Mouse (Mus musculus): ENCODE results near the gene Gm20388. TPM values are rescaled to one million over a fixed set of nuclear protein-coding genes. Genes with fewer than 3 reads are reported as not detected.
A peak's percentile ranks its signal among the peaks of the same experiment; 100 is the strongest.

Gene Gm20388
- total RNA-seq, 1 experiment, result 27.0 TPM

- H3K9me3 ChIP-seq (ENCODE audit: control insufficient read depth, insufficient read depth, low read depth, low read length), result no peaks in the 10 kb centered on the region
- no peak overlapping the region for H3K4me3 ChIP-seq (ENCODE audit: insufficient read depth in 1 of 2, low read depth in 1 of 2, low read length in 2 of 2, poor library complexity in 1 of 2, severe bottlenecking in 1 of 2)
- in situ Hi-C loops (cut with MboI; ENCODE audit: low sequenced_read_pairs in 2 of 2, unreplicated experiment in 2 of 2), result no loop called here
- no peak overlapping the region for H3K9ac ChIP-seq (ENCODE audit: insufficient read depth, low read depth, low read length, poor library complexity, severe bottlenecking)
- H3K36me3 ChIP-seq (ENCODE audit: control insufficient read depth, insufficient read depth, low read length, poor library complexity, severe bottlenecking), result no peaks in the 10 kb centered on the region
- no peak overlapping the region for H3K27ac ChIP-seq (ENCODE audit: insufficient read depth, low read depth, low read length, poor library complexity, severe bottlenecking)
- no peak for DNase-seq (ENCODE audit: low read depth, low spot score)
- no peaks in the 10 kb centered on the region for H3K4me1 ChIP-seq (ENCODE audit: control insufficient read depth in 2 of 2, insufficient read depth in 2 of 2, low read length in 2 of 2, poor library complexity in 1 of 2)
- TF ChIP-seq ZC3H11A (IDR thresholded peaks at IDR 0.05; ENCODE audit: borderline replicate concordance, low read depth, low read length) (no peak), CHD2 (IDR thresholded peaks at IDR 0.05; ENCODE audit: low read depth, low read length) (no peak), MAFK (IDR thresholded peaks at IDR 0.05; ENCODE audit: insufficient read depth, low read depth, low read length) (no peak), ZNF384 (IDR thresholded peaks at IDR 0.05; ENCODE audit: low read depth, low read length) (no peak), HCFC1 (IDR thresholded peaks at IDR 0.05; ENCODE audit: borderline replicate concordance, insufficient read depth, low read length) (no peak)
These were observed 4170.1 kb downstream of the Gm20388 start for GRCm38 (mm10) chr8:124080467-124081326.

- in situ Hi-C loops (cut with MboI; ENCODE audit: low sequenced_read_pairs in 2 of 2, unreplicated experiment in 2 of 2), result no loop called here
- no peak overlapping the region for H3K27ac ChIP-seq (ENCODE audit: insufficient read depth, low read depth, low read length, poor library complexity, severe bottlenecking)
- no peak for DNase-seq (ENCODE audit: low read depth, low spot score)
- peaks cover 2 to 5% of the 10 kb centered on the region in 2 experiments; a peak in 3 of 4 replicates for H3K4me1 ChIP-seq (ENCODE audit: control insufficient read depth in 2 of 2, insufficient read depth in 2 of 2, low read length in 2 of 2, poor library complexity in 1 of 2)
- H3K9ac ChIP-seq (ENCODE audit: insufficient read depth, low read depth, low read length, poor library complexity, severe bottlenecking), result no peak overlapping the region
- H3K36me3 ChIP-seq (ENCODE audit: control insufficient read depth, insufficient read depth, low read length, poor library complexity, severe bottlenecking), result no peaks in the 10 kb centered on the region
- no peak overlapping the region for H3K4me3 ChIP-seq (ENCODE audit: insufficient read depth in 1 of 2, low read depth in 1 of 2, low read length in 2 of 2, poor library complexity in 1 of 2, severe bottlenecking in 1 of 2)
- no peaks in the 10 kb centered on the region for H3K9me3 ChIP-seq (ENCODE audit: control insufficient read depth, insufficient read depth, low read depth, low read length)
- TF ChIP-seq ZC3H11A (IDR thresholded peaks at IDR 0.05; ENCODE audit: borderline replicate concordance, low read depth, low read length), result no peak
- TF ChIP-seq CHD2 (IDR thresholded peaks at IDR 0.05; ENCODE audit: low read depth, low read length), result no peak
- TF ChIP-seq ZNF384 (IDR thresholded peaks at IDR 0.05; ENCODE audit: low read depth, low read length), result no peak
- no peak for TF ChIP-seq MAFK (IDR thresholded peaks at IDR 0.05; ENCODE audit: insufficient read depth, low read depth, low read length)
- TF ChIP-seq HCFC1 (IDR thresholded peaks at IDR 0.05; ENCODE audit: borderline replicate concordance, insufficient read depth, low read length), result no peak
These were observed 4172.0 kb downstream of the Gm20388 start for GRCm38 (mm10) chr8:124082616-124083015.

- no peak overlapping the region for H3K9ac ChIP-seq (ENCODE audit: insufficient read depth, low read depth, low read length, poor library complexity, severe bottlenecking)
- no peaks in the 10 kb centered on the region for H3K36me3 ChIP-seq (ENCODE audit: control insufficient read depth, insufficient read depth, low read length, poor library complexity, severe bottlenecking)
- H3K27ac ChIP-seq (ENCODE audit: insufficient read depth, low read depth, low read length, poor library complexity, severe bottlenecking), result no peak overlapping the region
- no peak overlapping the region for H3K4me3 ChIP-seq (ENCODE audit: insufficient read depth in 1 of 2, low read depth in 1 of 2, low read length in 2 of 2, poor library complexity in 1 of 2, severe bottlenecking in 1 of 2)
- TF ChIP-seq CHD2 (IDR thresholded peaks at IDR 0.05; ENCODE audit: low read depth, low read length) (no peak), ZC3H11A (IDR thresholded peaks at IDR 0.05; ENCODE audit: borderline replicate concordance, low read depth, low read length) (no peak), ZNF384 (IDR thresholded peaks at IDR 0.05; ENCODE audit: low read depth, low read length) (no peak), HCFC1 (IDR thresholded peaks at IDR 0.05; ENCODE audit: borderline replicate concordance, insufficient read depth, low read length) (no peak), MAFK (IDR thresholded peaks at IDR 0.05; ENCODE audit: insufficient read depth, low read depth, low read length) (no peak)
- H3K4me1 ChIP-seq (ENCODE audit: control insufficient read depth in 2 of 2, insufficient read depth in 2 of 2, low read length in 2 of 2, poor library complexity in 1 of 2), result peaks cover 2 to 11% of the 10 kb centered on the region in 2 experiments; a peak in 3 of 4 replicates
- DNase-seq (ENCODE audit: low read depth, low spot score), result no peak
- no peaks in the 10 kb centered on the region for H3K9me3 ChIP-seq (ENCODE audit: control insufficient read depth, insufficient read depth, low read depth, low read length)
- in situ Hi-C loops (cut with MboI; ENCODE audit: low sequenced_read_pairs in 2 of 2, unreplicated experiment in 2 of 2), result no loop called here
These were observed 4173.0 kb downstream of the Gm20388 start for GRCm38 (mm10) chr8:124083611-124084010.

- H3K36me3 ChIP-seq (ENCODE audit: control insufficient read depth, insufficient read depth, low read length, poor library complexity, severe bottlenecking), result no peaks in the 10 kb centered on the region
- TF ChIP-seq ZNF384 (IDR thresholded peaks at IDR 0.05; ENCODE audit: low read depth, low read length), result peak; percentile 80
- TF ChIP-seq CHD2 (IDR thresholded peaks at IDR 0.05; ENCODE audit: low read depth, low read length), result no peak
- no peaks in the 10 kb centered on the region for H3K9me3 ChIP-seq (ENCODE audit: control insufficient read depth, insufficient read depth, low read depth, low read length)
- no peak overlapping the region for H3K9ac ChIP-seq (ENCODE audit: insufficient read depth, low read depth, low read length, poor library complexity, severe bottlenecking)
- in situ Hi-C loops (cut with MboI; ENCODE audit: low sequenced_read_pairs in 2 of 2, unreplicated experiment in 2 of 2), result no loop called here
- DNase-seq (ENCODE audit: low read depth, low spot score), result no peak
- peaks cover 2 to 14% of the 10 kb centered on the region in 2 experiments; a peak in 3 of 4 replicates for H3K4me1 ChIP-seq (ENCODE audit: control insufficient read depth in 2 of 2, insufficient read depth in 2 of 2, low read length in 2 of 2, poor library complexity in 1 of 2)
- no peak overlapping the region for H3K4me3 ChIP-seq (ENCODE audit: insufficient read depth in 1 of 2, low read depth in 1 of 2, low read length in 2 of 2, poor library complexity in 1 of 2, severe bottlenecking in 1 of 2)
- no peak overlapping the region for H3K27ac ChIP-seq (ENCODE audit: insufficient read depth, low read depth, low read length, poor library complexity, severe bottlenecking)
These were observed 4175.0 kb downstream of the Gm20388 start for GRCm38 (mm10) chr8:124085668-124086067.
